Mouse (Mus musculus) limb, embryonic 10.5 days (tissue): ENCODE measurements around the gene Rgma. TPM values are rescaled to one million over a fixed set of nuclear protein-coding genes. Genes with fewer than 3 reads are reported as not detected.
A peak's percentile ranks its signal among the peaks of the same experiment; 100 is the strongest.

Source experiments
- DNase-seq: peaks from one replicate; pipeline ENCODE4 v3.0.0-alpha.2; 2017; ENCODE audit warnings: low spot score
- H3K27ac ChIP-seq: fragments of 300-500 bp; sonication (generic); 2 replicates; pipeline ENCODE4 v1.5.1; 2016; ENCODE audit warnings: mild to moderate bottlenecking
- H3K27me3 ChIP-seq: fragments of 300-500 bp; sonication (generic); 2 replicates; pipeline ENCODE4 v1.6.1; 2016; ENCODE audit warnings: low read depth, mild to moderate bottlenecking; ENCODE audit not compliant: poor library complexity, severe bottlenecking
- H3K36me3 ChIP-seq: fragments of 300-500 bp; sonication (generic); 2 replicates; pipeline ENCODE4 v1.6.1; 2016; ENCODE audit warnings: mild to moderate bottlenecking, moderate library complexity
- H3K4me1 ChIP-seq: fragments of 300-500 bp; sonication (generic); 2 replicates; pipeline ENCODE4 v1.6.1; 2016
- H3K4me3 ChIP-seq: fragments of 300-500 bp; sonication (generic); 2 replicates; pipeline ENCODE4 v1.5.1; 2016; ENCODE audit warnings: mild to moderate bottlenecking, moderate library complexity
- H3K9me3 ChIP-seq: fragments of 300-500 bp; sonication (generic); replicated peaks from 2 replicates; pipeline ENCODE4 v1.6.1; 2016; ENCODE audit warnings: mild to moderate bottlenecking
- WGBS: fragments of 180-500 bp; shearing (Covaris S2); methylation state at CpG from one replicate; pipeline ENCODE4 v1.1.7; 2016; 5-methylcytosine and 5-hydroxymethylcytosine counted together
- polyA plus RNA-seq: library from polyadenylated mRNA; unstranded; fragments of >200 nt; fragmentation: Nextera tagmentation; extraction: Ambion mirVana; gene quantifications from 2 replicates; pipeline ENCODE4 v1.2.1, GENCODE M21; 2016

The Rgma gene
- polyA plus RNA-seq, 1 experiment from 2014 or later = 26.8 TPM

GRCm38 (mm10) chr7:73348585-73349124 lies 26.7 kb upstream of the Rgma start:
- H3K36me3 ChIP-seq = no peaks in the 10 kb centered on the region
- no peak overlapping the region for H3K4me3 ChIP-seq
- H3K9me3 ChIP-seq = no peaks in the 10 kb centered on the region
- H3K27ac ChIP-seq = no peak overlapping the region
- 19% methylated on average over 10 of the region's 10 CpGs for WGBS
- H3K4me1 ChIP-seq = peaks cover 28% of the 10 kb centered on the region
- peak; percentile 48 for DNase-seq
- peaks cover 61% of the 10 kb centered on the region for H3K27me3 ChIP-seq

GRCm38 (mm10) chr7:73349158-73349557 lies 26.2 kb upstream of the Rgma start:
- H3K4me1 ChIP-seq = peaks cover 23% of the 10 kb centered on the region
- no peaks in the 10 kb centered on the region for H3K9me3 ChIP-seq
- no peak overlapping the region for H3K4me3 ChIP-seq
- H3K36me3 ChIP-seq = no peaks in the 10 kb centered on the region
- no peak overlapping the region for H3K27ac ChIP-seq
- peaks cover 56% of the 10 kb centered on the region for H3K27me3 ChIP-seq
- no peak for DNase-seq
- WGBS = 72% methylated on average over 8 of the region's 8 CpGs

GRCm38 (mm10) chr7:73355229-73355628 lies 20.1 kb upstream of the Rgma start:
- Histone ChIP-seq H3K9me3 (no peaks in the 10 kb centered on the region), H3K4me3 (no peak overlapping the region), H3K27ac (no peak overlapping the region), H3K27me3 (peaks cover 25% of the 10 kb centered on the region; the same call in 1 of the 2 replicates), H3K36me3 (no peaks in the 10 kb centered on the region), H3K4me1 (peaks cover 3% of the 10 kb centered on the region; the same call in 1 of the 2 replicates)
- WGBS = 92% methylated on average over 9 of the region's 9 CpGs
- DNase-seq = no peak

- Histone ChIP-seq H3K9me3 (no peaks in the 10 kb centered on the region), H3K36me3 (no peaks in the 10 kb centered on the region), H3K27ac (no peak overlapping the region), H3K4me1 (no peaks in the 10 kb centered on the region), H3K4me3 (no peak overlapping the region), H3K27me3 (peaks cover 10% of the 10 kb centered on the region; the same call in 1 of the 2 replicates)
- no peak for DNase-seq
- WGBS = 94% methylated on average over 5 of the region's 5 CpGs
Observed at GRCm38 (mm10) chr7:73356901-73357300, 18.4 kb upstream of the Rgma start.

GRCm38 (mm10) chr7:73357626-73358025 lies 17.7 kb upstream of the Rgma start:
- no peaks in the 10 kb centered on the region for H3K9me3 ChIP-seq
- H3K27me3 ChIP-seq = peaks cover 8% of the 10 kb centered on the region; the same call in 1 of the 2 replicates
- H3K4me1 ChIP-seq = no peaks in the 10 kb centered on the region
- H3K27ac ChIP-seq = no peak overlapping the region
- H3K4me3 ChIP-seq = no peak overlapping the region
- H3K36me3 ChIP-seq = no peaks in the 10 kb centered on the region
- DNase-seq = no peak
- 87% methylated on average over 2 of the region's 2 CpGs for WGBS

GRCm38 (mm10) chr7:73365511-73365910 lies 9.8 kb upstream of the Rgma start:
- Histone ChIP-seq H3K4me3 (no peak overlapping the region), H3K27ac (no peak overlapping the region), H3K36me3 (no peaks in the 10 kb centered on the region), H3K9me3 (no peaks in the 10 kb centered on the region), H3K27me3 (peaks cover 18% of the 10 kb centered on the region), H3K4me1 (peaks cover 14% of the 10 kb centered on the region)
- no peak for DNase-seq
- 72% methylated on average over 4 of the region's 4 CpGs for WGBS

- Histone ChIP-seq H3K27me3 (peaks cover 23% of the 10 kb centered on the region), H3K4me1 (peaks cover 14% of the 10 kb centered on the region), H3K4me3 (no peak overlapping the region), H3K36me3 (no peaks in the 10 kb centered on the region), H3K9me3 (no peaks in the 10 kb centered on the region), H3K27ac (no peak overlapping the region)
- WGBS = 75% methylated on average over 7 of the region's 7 CpGs
- no peak for DNase-seq
Observed at GRCm38 (mm10) chr7:73365965-73366364, 9.3 kb upstream of the Rgma start.

GRCm38 (mm10) chr7:73367681-73368464 lies 7.4 kb upstream of the Rgma start:
- 94% methylated on average over 10 of the region's 10 CpGs for WGBS
- DNase-seq = no peak
- H3K4me1 ChIP-seq = peaks cover 25% of the 10 kb centered on the region
- no peaks in the 10 kb centered on the region for H3K9me3 ChIP-seq
- peaks cover 42% of the 10 kb centered on the region for H3K27me3 ChIP-seq
- no peak overlapping the region for H3K27ac ChIP-seq
- H3K4me3 ChIP-seq = no peak overlapping the region
- H3K36me3 ChIP-seq = no peaks in the 10 kb centered on the region

GRCm38 (mm10) chr7:73369992-73370391 lies 5.3 kb upstream of the Rgma start:
- Histone ChIP-seq H3K9me3 (no peaks in the 10 kb centered on the region), H3K4me3 (no peak overlapping the region), H3K36me3 (no peaks in the 10 kb centered on the region), H3K4me1 (peaks cover 32% of the 10 kb centered on the region), H3K27me3 (peaks cover 62% of the 10 kb centered on the region), H3K27ac (no peak overlapping the region)
- 88% methylated on average over 4 of the region's 4 CpGs for WGBS
- DNase-seq = no peak

GRCm38 (mm10) chr7:73371587-73372321 lies 3.6 kb upstream of the Rgma start:
- Histone ChIP-seq H3K4me1 (peaks cover 37% of the 10 kb centered on the region), H3K4me3 (peak overlapping the region; percentile 35; the same call in 1 of the 2 replicates), H3K27ac (no peak overlapping the region), H3K36me3 (no peaks in the 10 kb centered on the region), H3K27me3 (peaks cover 68% of the 10 kb centered on the region), H3K9me3 (no peaks in the 10 kb centered on the region)
- no peak for DNase-seq
- WGBS = 36% methylated on average over 10 of the region's 10 CpGs

- Histone ChIP-seq H3K4me1 (peaks cover 37% of the 10 kb centered on the region), H3K36me3 (no peaks in the 10 kb centered on the region), H3K27ac (no peak overlapping the region), H3K4me3 (peak overlapping the region; percentile 35), H3K27me3 (peaks cover 72% of the 10 kb centered on the region), H3K9me3 (no peaks in the 10 kb centered on the region)
- WGBS = under 1% methylated on average over 29 of the region's 29 CpGs
- peak; percentile 50 for DNase-seq
Observed at GRCm38 (mm10) chr7:73372352-73372970, 2.8 kb upstream of the Rgma start.

- peaks cover 91% of the 10 kb centered on the region for H3K27me3 ChIP-seq
- peaks cover 38% of the 10 kb centered on the region for H3K4me1 ChIP-seq
- H3K36me3 ChIP-seq = no peaks in the 10 kb centered on the region
- 0 out of 2 replicates have a peak overlapping the region, but pooled peaks have one; percentile 88 for H3K27ac ChIP-seq
- DNase-seq = peak; percentile 48
- 1% methylated on average over 14 of the region's 14 CpGs for WGBS
- H3K4me3 ChIP-seq = peak overlapping the region; percentile 64
- no peaks in the 10 kb centered on the region for H3K9me3 ChIP-seq
Observed at GRCm38 (mm10) chr7:73374727-73375126, 582 bp upstream of the Rgma start.
